ENCODE assay signal across 14 mouse cellular contexts in the genomic region with DNA sequence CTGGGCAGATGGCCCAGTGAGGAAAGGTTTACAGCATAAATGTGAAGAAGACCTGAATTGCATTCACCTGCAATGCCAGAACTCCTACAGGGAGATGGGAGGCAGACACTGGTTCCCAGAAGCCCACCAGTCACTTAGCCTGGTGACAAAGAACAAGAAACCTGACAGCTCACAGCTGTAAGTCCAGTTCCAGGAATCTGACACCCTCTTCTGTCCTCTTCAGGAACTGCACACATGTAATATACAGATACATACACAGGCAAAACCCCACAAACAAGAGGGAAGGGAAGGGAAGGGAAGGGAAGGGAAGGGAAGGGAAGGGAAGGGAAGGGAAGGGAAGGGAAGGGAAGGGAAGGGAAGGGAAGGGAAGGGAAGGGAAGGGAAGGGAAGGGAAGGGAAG.
A peak's percentile ranks its signal among the peaks of the same experiment; 100 is the strongest.
DNase-seq lines count a peak whose midpoint lies in the region; ATAC-seq and TF ChIP-seq lines count a peak whose summit lies in the region.
"Had no signal": no experiment of that assay in that cellular context is flagged by ENCODE, and none has a peak within 500 bp of the region (broad histone marks: within the 10 kb centered on the region; RNA-seq: fewer than 3 reads in every experiment).

No protein-coding gene starts in this region.

- no peak overlapping the region for H3K4me3 ChIP-seq in liver, embryonic 14.5 days (ENCODE audit: insufficient read depth in 1 of 2, low read depth in 2 of 2, low read length in 2 of 2)
- H3K4me3 ChIP-seq in liver, embryonic 11.5 days (ENCODE audit: low read depth, low read length) = no peak overlapping the region
- H3K4me3 ChIP-seq in MEL (ENCODE audit: control insufficient read depth in 1 of 2, insufficient read depth in 1 of 2, low read depth in 2 of 2, low read length in 2 of 2) = no peak overlapping the region
- H3K4me3 ChIP-seq: embryonic facial prominence, embryonic 12.5 days; limb, embryonic 15.5 days had no signal

- TF ChIP-seq POLR2A in MEL (IDR thresholded peaks at IDR 0.05; ENCODE audit: control insufficient read depth in 1 of 2, insufficient read depth in 1 of 2, low read depth in 1 of 2, low read length in 2 of 2, poor library complexity in 1 of 2) = no peak

- no peak overlapping the region for H3K4me2 ChIP-seq in liver, embryonic 14.5 days (ENCODE audit: low read depth)
- H3K4me2 ChIP-seq in liver, embryonic 11.5 days = no peak overlapping the region
- H3K4me2 ChIP-seq: embryonic facial prominence, embryonic 12.5 days; heart, embryonic 11.5 days; limb, embryonic 15.5 days had no signal

- H3K4me1 ChIP-seq in liver, embryonic 14.5 days (replicated peaks; ENCODE audit: control insufficient read depth in 2 of 2, insufficient read depth in 2 of 2, low read length in 1 of 2) = no peaks in the 10 kb centered on the region
- H3K4me1 ChIP-seq in liver, embryonic 11.5 days (replicated peaks; ENCODE audit: control insufficient read depth, insufficient read depth, low read length) = no peaks in the 10 kb centered on the region
- no peaks in the 10 kb centered on the region for H3K4me1 ChIP-seq in MEL (ENCODE audit: control insufficient read depth in 1 of 2, insufficient read depth in 2 of 2, low read length in 2 of 2)
- H3K4me1 ChIP-seq: embryonic facial prominence, embryonic 12.5 days; limb, embryonic 15.5 days had no signal

- no peak overlapping the region for H3K9ac ChIP-seq in liver, embryonic 14.5 days (replicated peaks)
- no peak overlapping the region for H3K9ac ChIP-seq in liver, embryonic 11.5 days (ENCODE audit: low read depth, low read length)
- no peak overlapping the region for H3K9ac ChIP-seq in MEL (ENCODE audit: control insufficient read depth, low read depth, low read length, poor library complexity, severe bottlenecking)
- H3K9ac ChIP-seq: embryonic facial prominence, embryonic 12.5 days; limb, embryonic 15.5 days had no signal

- ATAC-seq in liver, embryonic 14.5 days (ENCODE audit: insufficient read depth) = no peak
- no peak for ATAC-seq in liver, embryonic 11.5 days (replicated peaks; ENCODE audit: low FRiP score)
- peak; percentile 71 for ATAC-seq in megakaryocyte progenitor cell, adult 5-6 weeks (replicated peaks; ENCODE audit: poor library complexity)
- ATAC-seq: forebrain, embryonic 16.5 days; inflammation-experienced regulatory T-cells, adult 6 months had no signal

- peak; percentile 34 for TF ChIP-seq RAD21 in MEL (IDR thresholded peaks at IDR 0.05; ENCODE audit: low read depth, low read length)

- TF ChIP-seq CTCF in liver, embryonic 14.5 days (IDR thresholded peaks at IDR 0.05; ENCODE audit: low read depth) = peak; percentile 23; the same call in 1 of the 2 replicates
- TF ChIP-seq CTCF in MEL (IDR thresholded peaks at IDR 0.05 in 2 of 3, conservative IDR thresholded peaks at IDR 0.05 in 1 of 3; ENCODE audit: control insufficient read depth in 1 of 3, insufficient read depth in 1 of 3, low read depth in 2 of 3, low read length in 3 of 3, poor library complexity in 1 of 3, severe bottlenecking in 1 of 3) = peak in 1 of 3 experiments; percentile 37; a peak in 2 of 6 replicates

- H3K36me3 ChIP-seq in liver, embryonic 14.5 days (replicated peaks; ENCODE audit: control insufficient read depth, insufficient read depth, low read depth) = no peaks in the 10 kb centered on the region
- no peaks in the 10 kb centered on the region for H3K36me3 ChIP-seq in liver, embryonic 11.5 days (ENCODE audit: control insufficient read depth, insufficient read depth, low read length)
- H3K36me3 ChIP-seq in MEL (ENCODE audit: control insufficient read depth in 1 of 2, insufficient read depth in 2 of 2, low read length in 2 of 2) = no peaks in the 10 kb centered on the region
- H3K36me3 ChIP-seq: embryonic facial prominence, embryonic 12.5 days; limb, embryonic 15.5 days had no signal

- no peak overlapping the region for H3K27ac ChIP-seq in liver, embryonic 14.5 days
- no peak overlapping the region for H3K27ac ChIP-seq in liver, embryonic 11.5 days (ENCODE audit: low read depth, low read length)
- no peak overlapping the region for H3K27ac ChIP-seq in MEL (ENCODE audit: control insufficient read depth, low read depth, low read length)
- H3K27ac ChIP-seq: embryonic facial prominence, embryonic 12.5 days; limb, embryonic 15.5 days had no signal

- no peak for TF ChIP-seq EP300 in liver, embryonic 14.5 days (IDR thresholded peaks at IDR 0.05; ENCODE audit: low read depth)
- no peak for TF ChIP-seq EP300 in MEL (IDR thresholded peaks at IDR 0.05; ENCODE audit: low read depth in 1 of 2, low read length in 2 of 2)

- DNase-seq in cerebellum, postnatal 10 days = peak; percentile 16 to 17
- DNase-seq in cerebellum, adult 9-10 months = no peak
- DNase-seq in liver, embryonic 14.5 days (ENCODE audit: low read depth in 3 of 3, low spot score in 3 of 3) = no peak
- DNase-seq in liver, embryonic 11.5 days (ENCODE audit: low spot score) = no peak
- DNase-seq in MEL (ENCODE audit: low read depth, low spot score) = peak; percentile 15
- DNase-seq in urinary bladder, adult 18-20 months (ENCODE audit: low spot score in 2 of 2) = no peak
- no peak for DNase-seq in testis, postnatal 10 days (ENCODE audit: low spot score)
- DNase-seq: midbrain, embryonic 14.5 days had no signal

- H3K27me3 ChIP-seq in liver, embryonic 14.5 days (ENCODE audit: control insufficient read depth, insufficient read depth, low read length) = no peaks in the 10 kb centered on the region
- H3K27me3 ChIP-seq in liver, embryonic 11.5 days (replicated peaks; ENCODE audit: control insufficient read depth, insufficient read depth, low read length) = no peaks in the 10 kb centered on the region
- no peaks in the 10 kb centered on the region for H3K27me3 ChIP-seq in MEL (ENCODE audit: control insufficient read depth in 1 of 2, insufficient read depth in 2 of 2, low read length in 2 of 2)
- H3K27me3 ChIP-seq: embryonic facial prominence, embryonic 12.5 days; limb, embryonic 15.5 days had no signal

- no peaks in the 10 kb centered on the region for H3K79me2 ChIP-seq in MEL (ENCODE audit: control insufficient read depth, insufficient read depth, low read length, poor library complexity)

- H3K9me3 ChIP-seq in liver, embryonic 14.5 days (ENCODE audit: control insufficient read depth, low read length) = no peaks in the 10 kb centered on the region
- H3K9me3 ChIP-seq in liver, embryonic 11.5 days (ENCODE audit: control insufficient read depth, low read length) = no peaks in the 10 kb centered on the region
- no peaks in the 10 kb centered on the region for H3K9me3 ChIP-seq in MEL (replicated peaks; ENCODE audit: insufficient read depth, low read length)
- H3K9me3 ChIP-seq: embryonic facial prominence, embryonic 12.5 days; limb, embryonic 15.5 days had no signal

TF ChIP-seq in MEL, 35 proteins besides CTCF, POLR2A, EP300 and RAD21:
- peak; percentile 45 for TF ChIP-seq SMC3 (IDR thresholded peaks at IDR 0.05; ENCODE audit: low read depth, low read length)
- no peak for TF ChIP-seq ETS1 (IDR thresholded peaks at IDR 0.05; ENCODE audit: low read depth, low read length)
- TF ChIP-seq POLR2AphosphoS2 (IDR thresholded peaks at IDR 0.05; ENCODE audit: low read length) = no peak
- TF ChIP-seq ZC3H11A (IDR thresholded peaks at IDR 0.05; ENCODE audit: low read depth, low read length) = peak; percentile 12; the same call in 1 of the 2 replicates
- TF ChIP-seq TBP (IDR thresholded peaks at IDR 0.05; ENCODE audit: low read depth, low read length) = no peak
- no peak for TF ChIP-seq USF1 (IDR thresholded peaks at IDR 0.05; ENCODE audit: low read depth, low read length)
- no peak for TF ChIP-seq SIN3A (IDR thresholded peaks at IDR 0.05; ENCODE audit: low read length)
- no peak for TF ChIP-seq GATA1 (IDR thresholded peaks at IDR 0.05; ENCODE audit: low read depth, low read length)
- no peak for TF ChIP-seq ELF1 (IDR thresholded peaks at IDR 0.05; ENCODE audit: low read depth, low read length)
- no peak for TF ChIP-seq UBTF (IDR thresholded peaks at IDR 0.05; ENCODE audit: borderline replicate concordance, insufficient read depth, low read depth, low read length)
- TF ChIP-seq CHD2 (IDR thresholded peaks at IDR 0.05; ENCODE audit: low read length) = no peak

Comparison
In these comparisons a context has a peak if more than half of its experiments do, and no peak if none do; other contexts are left out.
1. DNase-seq: peak in cerebellum, postnatal 10 days (2 of 2) and MEL (single experiment); none in cerebellum, adult 9-10 months (single experiment), liver, embryonic 14.5 days (0 of 3), liver, embryonic 11.5 days (single experiment), urinary bladder, adult 18-20 months (0 of 2) and testis, postnatal 10 days (single experiment).